Mouse (Mus musculus): ENCODE results near the gene Atxn7. TPM values are rescaled to one million over a fixed set of nuclear protein-coding genes. Genes with fewer than 3 reads are reported as not detected.

Gene Atxn7
- polyA plus RNA-seq, 1 experiment, result 23.7 TPM

GRCm38 (mm10) chr14:13981286-13981685 is 20.0 kb downstream of the Atxn7 start:
- Histone ChIP-seq H3K4me3 (ENCODE audit: insufficient read depth, low read depth, low read length) (no peak overlapping the region), H3K36me3 (ENCODE audit: control insufficient read depth, insufficient read depth, low read length) (no peaks in the 10 kb centered on the region), H3K4me1 (ENCODE audit: control insufficient read depth, insufficient read depth, low read length) (no peaks in the 10 kb centered on the region; the same call in 1 of the 2 replicates), H3K27ac (ENCODE audit: insufficient read depth, low read depth, low read length) (no peak overlapping the region), H3K27me3 (replicated peaks; ENCODE audit: control insufficient read depth, insufficient read depth, low read length) (no peaks in the 10 kb centered on the region)
- 25% methylated on average over 2 of the region's 2 CpGs for WGBS
- TF ChIP-seq POLR2A (IDR thresholded peaks at IDR 0.05; ENCODE audit: low read depth, low read length) (no peak), CTCF (conservative IDR thresholded peaks at IDR 0.05; ENCODE audit: insufficient read depth, insufficient read length, low read depth, low read length) (no peak)
- DNase-seq, result no peak

- WGBS, result 72% methylated on average over 2 of the region's 2 CpGs
- no peak overlapping the region for H3K4me3 ChIP-seq (ENCODE audit: insufficient read depth, low read depth, low read length)
- H3K36me3 ChIP-seq (ENCODE audit: control insufficient read depth, insufficient read depth, low read length), result no peaks in the 10 kb centered on the region
- H3K27me3 ChIP-seq (replicated peaks; ENCODE audit: control insufficient read depth, insufficient read depth, low read length), result no peaks in the 10 kb centered on the region
- H3K4me1 ChIP-seq (ENCODE audit: control insufficient read depth, insufficient read depth, low read length), result no peaks in the 10 kb centered on the region; the same call in 1 of the 2 replicates
- DNase-seq, result no peak
- TF ChIP-seq CTCF (conservative IDR thresholded peaks at IDR 0.05; ENCODE audit: insufficient read depth, insufficient read length, low read depth, low read length) (peak; percentile 50; the same call in 1 of the 2 replicates), POLR2A (IDR thresholded peaks at IDR 0.05; ENCODE audit: low read depth, low read length) (no peak)
- H3K27ac ChIP-seq (ENCODE audit: insufficient read depth, low read depth, low read length), result no peak overlapping the region
Measured at GRCm38 (mm10) chr14:13982174-13982573, 20.9 kb downstream of the Atxn7 start.

GRCm38 (mm10) chr14:13988397-13988796 is 27.2 kb downstream of the Atxn7 start:
- DNase-seq, result no peak
- H3K4me3 ChIP-seq (ENCODE audit: insufficient read depth, low read depth, low read length), result no peak overlapping the region
- no peak overlapping the region for H3K27ac ChIP-seq (ENCODE audit: insufficient read depth, low read depth, low read length)
- no peaks in the 10 kb centered on the region for H3K36me3 ChIP-seq (ENCODE audit: control insufficient read depth, insufficient read depth, low read length)
- no peaks in the 10 kb centered on the region for H3K27me3 ChIP-seq (replicated peaks; ENCODE audit: control insufficient read depth, insufficient read depth, low read length)
- WGBS, result 57% methylated on average over 2 of the region's 2 CpGs
- TF ChIP-seq POLR2A (IDR thresholded peaks at IDR 0.05; ENCODE audit: low read depth, low read length) (no peak), CTCF (conservative IDR thresholded peaks at IDR 0.05; ENCODE audit: insufficient read depth, insufficient read length, low read depth, low read length) (no peak)
- no peaks in the 10 kb centered on the region; the same call in 1 of the 2 replicates for H3K4me1 ChIP-seq (ENCODE audit: control insufficient read depth, insufficient read depth, low read length)

- no peak for TF ChIP-seq POLR2A (IDR thresholded peaks at IDR 0.05; ENCODE audit: low read depth, low read length)
- TF ChIP-seq CTCF (conservative IDR thresholded peaks at IDR 0.05; ENCODE audit: insufficient read depth, insufficient read length, low read depth, low read length), result no peak
- 84% methylated on average over 3 of the region's 3 CpGs for WGBS
- Histone ChIP-seq H3K4me1 (ENCODE audit: control insufficient read depth, insufficient read depth, low read length) (peaks cover 6% of the 10 kb centered on the region; the same call in 1 of the 2 replicates), H3K4me3 (ENCODE audit: insufficient read depth, low read depth, low read length) (no peak overlapping the region), H3K27ac (ENCODE audit: insufficient read depth, low read depth, low read length) (no peak overlapping the region), H3K36me3 (ENCODE audit: control insufficient read depth, insufficient read depth, low read length) (no peaks in the 10 kb centered on the region), H3K27me3 (replicated peaks; ENCODE audit: control insufficient read depth, insufficient read depth, low read length) (no peaks in the 10 kb centered on the region)
- DNase-seq, result no peak
Measured at GRCm38 (mm10) chr14:13990741-13991140, 29.5 kb downstream of the Atxn7 start.

GRCm38 (mm10) chr14:13995206-13996097 is 34.2 kb downstream of the Atxn7 start:
- DNase-seq, result peak; percentile 82
- no peaks in the 10 kb centered on the region for H3K36me3 ChIP-seq (ENCODE audit: control insufficient read depth, insufficient read depth, low read length)
- H3K4me3 ChIP-seq (ENCODE audit: insufficient read depth, low read depth, low read length), result no peak overlapping the region
- TF ChIP-seq CTCF (conservative IDR thresholded peaks at IDR 0.05; ENCODE audit: insufficient read depth, insufficient read length, low read depth, low read length) (peak; percentile 35; the same call in 1 of the 2 replicates), POLR2A (IDR thresholded peaks at IDR 0.05; ENCODE audit: low read depth, low read length) (no peak)
- peaks cover 11% of the 10 kb centered on the region; the same call in 1 of the 2 replicates for H3K4me1 ChIP-seq (ENCODE audit: control insufficient read depth, insufficient read depth, low read length)
- WGBS, result 33% methylated on average over 9 of the region's 9 CpGs
- no peak overlapping the region for H3K27ac ChIP-seq (ENCODE audit: insufficient read depth, low read depth, low read length)
- H3K27me3 ChIP-seq (replicated peaks; ENCODE audit: control insufficient read depth, insufficient read depth, low read length), result no peaks in the 10 kb centered on the region

GRCm38 (mm10) chr14:14002771-14003170 is 41.5 kb downstream of the Atxn7 start:
- TF ChIP-seq POLR2A (IDR thresholded peaks at IDR 0.05; ENCODE audit: low read depth, low read length), result no peak
- TF ChIP-seq CTCF (conservative IDR thresholded peaks at IDR 0.05; ENCODE audit: insufficient read depth, insufficient read length, low read depth, low read length), result no peak
- H3K27me3 ChIP-seq (replicated peaks; ENCODE audit: control insufficient read depth, insufficient read depth, low read length), result no peaks in the 10 kb centered on the region
- H3K4me1 ChIP-seq (ENCODE audit: control insufficient read depth, insufficient read depth, low read length), result no peaks in the 10 kb centered on the region
- 94% methylated on average over 7 of the region's 7 CpGs for WGBS
- no peak overlapping the region for H3K4me3 ChIP-seq (ENCODE audit: insufficient read depth, low read depth, low read length)
- DNase-seq, result no peak
- no peaks in the 10 kb centered on the region for H3K36me3 ChIP-seq (ENCODE audit: control insufficient read depth, insufficient read depth, low read length)
- no peak overlapping the region for H3K27ac ChIP-seq (ENCODE audit: insufficient read depth, low read depth, low read length)

GRCm38 (mm10) chr14:14009712-14010111 is 48.5 kb downstream of the Atxn7 start:
- Histone ChIP-seq H3K27ac (ENCODE audit: insufficient read depth, low read depth, low read length) (no peak overlapping the region), H3K4me1 (ENCODE audit: control insufficient read depth, insufficient read depth, low read length) (peaks cover 3% of the 10 kb centered on the region; the same call in 1 of the 2 replicates), H3K27me3 (replicated peaks; ENCODE audit: control insufficient read depth, insufficient read depth, low read length) (no peaks in the 10 kb centered on the region), H3K36me3 (ENCODE audit: control insufficient read depth, insufficient read depth, low read length) (no peaks in the 10 kb centered on the region), H3K4me3 (ENCODE audit: insufficient read depth, low read depth, low read length) (no peak overlapping the region)
- WGBS, result 78% methylated on average over 6 of the region's 6 CpGs
- DNase-seq, result no peak
- TF ChIP-seq POLR2A (IDR thresholded peaks at IDR 0.05; ENCODE audit: low read depth, low read length) (no peak), CTCF (conservative IDR thresholded peaks at IDR 0.05; ENCODE audit: insufficient read depth, insufficient read length, low read depth, low read length) (no peak)
